Mouse (Mus musculus) adrenal gland, adult 2 months (tissue): Measurements from ENCODE around the gene Sp6. TPM values are rescaled to one million over a fixed set of nuclear protein-coding genes. Genes with fewer than 3 reads are reported as not detected.

Experiments used
- DNase-seq: peaks from one replicate; pipeline ENCODE4 v3.0.0; 2021
- polyA plus RNA-seq: library from polyadenylated mRNA; depleted of rRNA; stranded (reverse); fragments of >200 nt; gene quantifications from 2 replicates; pipeline ENCODE4 v1.2.3, GENCODE M21; 2012
- total RNA-seq, 2 experiments: library from RNA; stranded (reverse); gene quantifications; 2 replicates each; pipeline ENCODE4 v1.2.3; 2021

Gene Sp6
- total and polyA plus RNA-seq, 3 experiments = 0.09 to 0.24 (median 0.10) TPM

GRCm38 (mm10) chr11:97021873-97022484 is 8.8 kb downstream of the Sp6 start:
- peak; percentile 80 for DNase-seq

GRCm38 (mm10) chr11:97024977-97025376 is 11.8 kb downstream of the Sp6 start:
- peak; percentile 55 for DNase-seq

GRCm38 (mm10) chr11:97025721-97026344 is 12.6 kb downstream of the Sp6 start:
- peak; percentile 87 for DNase-seq

- peak; percentile 90 for DNase-seq
Observed at GRCm38 (mm10) chr11:97029686-97030417, 16.7 kb downstream of the Sp6 start, which contains the start of gene Scrn2. TSS of gene Scrn2 (plus strand) at chr11:97029938.

GRCm38 (mm10) chr11:97030426-97030825 is 17.2 kb downstream of the Sp6 start:
- no peak for DNase-seq

GRCm38 (mm10) chr11:97031977-97032376 is 18.8 kb downstream of the Sp6 start:
- DNase-seq = no peak

GRCm38 (mm10) chr11:97032499-97032898 is 19.3 kb downstream of the Sp6 start:
- no peak for DNase-seq

GRCm38 (mm10) chr11:97033781-97034180 is 20.6 kb downstream of the Sp6 start:
- DNase-seq = no peak

- no peak for DNase-seq
Observed at GRCm38 (mm10) chr11:97036141-97036540, 22.9 kb downstream of the Sp6 start.

- DNase-seq = peak; percentile 78
Observed at GRCm38 (mm10) chr11:97038881-97039280, 25.7 kb downstream of the Sp6 start.

- no peak for DNase-seq
Observed at GRCm38 (mm10) chr11:97040301-97041021, 27.3 kb downstream of the Sp6 start.

GRCm38 (mm10) chr11:97041022-97041899 is 28.1 kb downstream of the Sp6 start, which contains the start of the genes Lrrc46 and Mrpl10:
TSS of gene Lrrc46 (minus strand) at chr11:97041407.
TSS of gene Mrpl10 (plus strand) at chr11:97041560.
- DNase-seq = peak; percentile 90

GRCm38 (mm10) chr11:97044902-97045301 is 31.7 kb downstream of the Sp6 start:
- no peak for DNase-seq

GRCm38 (mm10) chr11:97045861-97046260 is 32.7 kb downstream of the Sp6 start:
- DNase-seq = no peak

- DNase-seq = peak; percentile 85
Observed at GRCm38 (mm10) chr11:97048090-97048650, 35.0 kb downstream of the Sp6 start.

- no peak for DNase-seq
Observed at GRCm38 (mm10) chr11:97049492-97050085, 36.4 kb downstream of the Sp6 start.

GRCm38 (mm10) chr11:97050216-97050943 is 37.2 kb downstream of the Sp6 start, which contains the start of gene Osbpl7:
TSS of gene Osbpl7 (plus strand) at chr11:97050628.
- DNase-seq = peak; percentile 83

GRCm38 (mm10) chr11:97050944-97051586 is 37.9 kb downstream of the Sp6 start:
- peak; percentile 44 for DNase-seq

- DNase-seq = peak; percentile 68
Observed at GRCm38 (mm10) chr11:97052219-97052646, 39.0 kb downstream of the Sp6 start.
